Mouse (Mus musculus) heart, adult 2 months (tissue): Measurements from ENCODE around the gene Akt3. TPM values are rescaled to one million over a fixed set of nuclear protein-coding genes. Genes with fewer than 3 reads are reported as not detected.

Source experiments
- DNase-seq, 2 experiments: peaks; one replicate each; pipeline ENCODE4 v3.0.0; 2021
- H3K27ac ChIP-seq: fragments of 200-600 bp; 2 replicates; pipeline ENCODE4 v1.8.1; 2022
- H3K27me3 ChIP-seq: fragments of 200-500 bp; 2 replicates; pipeline ENCODE4 v1.6.1; 2012; ENCODE audit warnings: mild to moderate bottlenecking, low read length, inconsistent platforms, mixed read lengths; ENCODE audit not compliant: control insufficient read depth, insufficient read depth
- H3K36me3 ChIP-seq: fragments of 200-500 bp; 2 replicates; pipeline ENCODE4 v1.6.1; 2012; ENCODE audit warnings: low read length, inconsistent platforms; ENCODE audit not compliant: control insufficient read depth, insufficient read depth
- H3K4me1 ChIP-seq: fragments of 200-500 bp; 2 replicates; pipeline ENCODE4 v1.6.1; 2011; ENCODE audit warnings: low read length; ENCODE audit not compliant: control insufficient read depth, insufficient read depth
- H3K4me3 ChIP-seq: fragments of 200-600 bp; 2 replicates; pipeline ENCODE4 v1.8.1; 2022
- H3K79me2 ChIP-seq: fragments of 200-500 bp; replicated peaks from 2 replicates; pipeline ENCODE4 v1.6.1; 2012; ENCODE audit warnings: mild to moderate bottlenecking, inconsistent platforms, low read length, moderate library complexity, mixed read lengths; ENCODE audit not compliant: control insufficient read depth, insufficient read depth
- H3K9ac ChIP-seq: fragments of 200-500 bp; 2 replicates; pipeline ENCODE4 v1.6.1; 2012; ENCODE audit warnings: low read depth, mild to moderate bottlenecking, control low read depth, inconsistent platforms, low read length, mixed read lengths
- CTCF ChIP-seq: fragments of 200-600 bp; IDR thresholded peaks from 2 replicates; pipeline ENCODE4 v1.8.1; 2022; ENCODE audit warnings: antibody characterized with exemption, mild to moderate bottlenecking, moderate library complexity
- EP300 ChIP-seq: fragments of 200-500 bp; IDR thresholded peaks from 2 replicates; pipeline ENCODE4 v1.6.1; 2011; ENCODE audit warnings: low read depth, low read length, control low read depth; ENCODE audit not compliant: insufficient read depth
- POLR2A ChIP-seq: fragments of 200-500 bp; IDR thresholded peaks from 2 replicates; pipeline ENCODE4 v1.6.1; 2011; ENCODE audit warnings: mild to moderate bottlenecking, low read depth, low read length, control low read depth; ENCODE audit not compliant: insufficient read depth
- WGBS: fragments of 180-500 bp; shearing (Covaris S2); methylation state at CpG from one replicate; pipeline ENCODE4 v1.1.7; 2018; 5-methylcytosine and 5-hydroxymethylcytosine counted together
- intact Hi-C: fragments of 180-260 bp; cut with DNase I; formaldehyde crosslinking; loops from one replicate; pipeline ENCODE4 v1.15.1; 2025
- polyA plus RNA-seq: library from polyadenylated mRNA; depleted of rRNA; stranded (reverse); fragments of >200 nt; gene quantifications from 2 replicates; pipeline ENCODE4 v1.2.3, GENCODE M21; 2012
- total RNA-seq, 2 experiments: library from RNA; stranded (reverse); gene quantifications; 2 replicates each; pipeline ENCODE4 v1.2.3; 2021

The Akt3 gene
- total and polyA plus RNA-seq, 3 experiments, result 4.8 to 20.2 (median 20.0) TPM

DNA sequence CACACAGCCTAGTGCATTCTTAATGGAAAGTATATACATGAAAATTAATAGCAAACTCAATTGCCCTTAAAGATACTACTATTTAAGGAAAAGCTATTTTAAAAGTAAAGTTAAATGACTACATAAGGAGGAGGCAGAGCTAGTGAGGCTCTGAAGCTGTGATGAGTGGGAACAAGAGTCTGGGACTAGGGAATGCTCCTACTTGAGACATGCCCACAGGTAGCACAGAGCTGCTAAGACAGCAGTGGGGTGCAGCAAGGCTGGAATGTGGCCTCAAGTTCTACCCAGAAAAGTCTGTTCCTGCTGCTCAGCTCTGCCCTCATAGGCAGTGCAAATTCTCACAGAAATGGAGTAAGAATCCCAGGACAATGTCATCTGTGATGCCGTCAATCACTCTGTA is 226.8 kb downstream of the Akt3 start:
- TF ChIP-seq EP300 (no peak), CTCF (no peak), POLR2A (no peak)
- Histone ChIP-seq H3K9ac (no peak overlapping the region), H3K4me3 (no peak overlapping the region), H3K36me3 (no peaks in the 10 kb centered on the region; the same call in 1 of the 2 replicates), H3K79me2 (no peaks in the 10 kb centered on the region), H3K27ac (no peak overlapping the region), H3K4me1 (peaks cover 1% of the 10 kb centered on the region), H3K27me3 (no peaks in the 10 kb centered on the region)
- intact Hi-C loops, result no loop called here
- WGBS, result 100% methylated on average over 1 of the region's 1 CpGs
- DNase-seq, result no peak

DNA sequence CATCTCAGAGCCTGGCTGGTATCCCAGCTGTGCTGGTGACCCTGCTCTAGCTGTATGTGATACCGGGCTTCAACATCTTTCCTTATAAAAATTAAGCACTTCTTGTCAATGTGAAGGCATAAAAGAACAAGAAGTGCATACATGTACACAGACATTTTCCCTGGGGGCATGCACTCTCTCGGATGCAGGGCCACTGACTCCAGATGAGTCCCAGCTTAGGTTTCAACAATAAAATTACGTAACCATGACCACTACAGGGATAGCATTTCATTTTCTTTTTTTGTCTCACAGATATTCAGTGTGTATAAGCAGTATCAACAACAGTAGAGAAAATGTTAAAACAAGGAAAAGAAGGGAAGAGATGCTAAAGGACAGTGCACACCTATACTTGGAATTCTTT is 227.3 kb downstream of the Akt3 start:
- Histone ChIP-seq H3K36me3 (no peaks in the 10 kb centered on the region; the same call in 1 of the 2 replicates), H3K79me2 (no peaks in the 10 kb centered on the region), H3K9ac (no peak overlapping the region), H3K4me3 (no peak overlapping the region), H3K27me3 (no peaks in the 10 kb centered on the region), H3K27ac (no peak overlapping the region), H3K4me1 (peaks cover 1% of the 10 kb centered on the region)
- intact Hi-C loops, result no loop called here
- DNase-seq, result no peak
- 77% methylated on average over 3 of the region's 3 CpGs for WGBS
- TF ChIP-seq CTCF (no peak), EP300 (no peak), POLR2A (no peak)

DNA sequence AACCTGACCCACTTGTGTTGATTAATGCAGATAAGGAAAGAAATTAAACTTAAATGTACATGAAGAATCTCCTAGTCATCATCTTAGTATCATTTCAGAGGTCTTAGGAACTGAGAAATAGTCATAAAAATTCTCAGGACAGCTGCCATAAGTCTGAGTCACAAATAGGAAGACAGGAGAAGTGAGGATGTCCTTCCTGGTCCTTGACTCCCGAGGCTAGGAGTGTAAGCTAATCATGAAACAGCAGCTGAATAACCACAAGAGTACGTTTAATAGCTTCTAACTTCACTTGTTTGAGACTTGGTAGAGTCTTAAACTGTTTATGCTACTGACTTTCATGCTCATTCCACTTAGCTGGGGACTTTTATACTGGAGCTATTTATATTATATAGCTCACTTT is 229.0 kb downstream of the Akt3 start:
- H3K27ac ChIP-seq, result no peak overlapping the region
- TF ChIP-seq POLR2A (no peak), EP300 (no peak), CTCF (no peak)
- H3K79me2 ChIP-seq, result no peaks in the 10 kb centered on the region
- no peaks in the 10 kb centered on the region for H3K27me3 ChIP-seq
- DNase-seq, result no peak
- H3K4me1 ChIP-seq, result peaks cover 1% of the 10 kb centered on the region
- H3K36me3 ChIP-seq, result no peaks in the 10 kb centered on the region; the same call in 1 of the 2 replicates
- intact Hi-C loops, result no loop called here
- H3K4me3 ChIP-seq, result no peak overlapping the region
- no peak overlapping the region for H3K9ac ChIP-seq
- 41% methylated on average over 2 of the region's 2 CpGs for whole genome bisulfite sequencing

DNA sequence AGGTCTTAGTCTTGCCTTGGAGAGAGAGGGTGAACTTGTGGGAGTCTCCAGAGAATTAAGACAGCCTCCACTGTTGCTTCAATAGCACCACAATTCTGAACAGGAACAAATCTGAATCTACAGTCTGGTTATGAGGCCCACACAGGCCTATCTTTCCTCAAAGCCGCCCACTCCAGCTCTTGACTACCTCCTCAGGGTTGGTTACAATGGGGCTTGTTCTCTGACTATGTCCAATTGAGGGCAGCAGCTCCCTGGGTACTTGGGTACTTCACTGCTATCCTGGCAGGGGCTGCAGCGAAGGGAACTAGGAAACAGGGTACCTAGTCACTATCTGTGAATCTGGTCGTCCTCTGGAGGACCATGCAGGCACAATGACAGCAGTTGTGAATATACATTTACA is 230.3 kb downstream of the Akt3 start:
- TF ChIP-seq CTCF, result no peak
- TF ChIP-seq EP300, result no peak
- no peak for TF ChIP-seq POLR2A
- Histone ChIP-seq H3K4me3 (no peak overlapping the region), H3K36me3 (no peaks in the 10 kb centered on the region; the same call in 1 of the 2 replicates), H3K27me3 (no peaks in the 10 kb centered on the region), H3K9ac (no peak overlapping the region), H3K27ac (no peak overlapping the region), H3K79me2 (no peaks in the 10 kb centered on the region), H3K4me1 (peaks cover 1% of the 10 kb centered on the region)
- WGBS, result 88% methylated on average over 3 of the region's 3 CpGs
- DNase-seq, result no peak
- intact Hi-C loops, result no loop called here

DNA sequence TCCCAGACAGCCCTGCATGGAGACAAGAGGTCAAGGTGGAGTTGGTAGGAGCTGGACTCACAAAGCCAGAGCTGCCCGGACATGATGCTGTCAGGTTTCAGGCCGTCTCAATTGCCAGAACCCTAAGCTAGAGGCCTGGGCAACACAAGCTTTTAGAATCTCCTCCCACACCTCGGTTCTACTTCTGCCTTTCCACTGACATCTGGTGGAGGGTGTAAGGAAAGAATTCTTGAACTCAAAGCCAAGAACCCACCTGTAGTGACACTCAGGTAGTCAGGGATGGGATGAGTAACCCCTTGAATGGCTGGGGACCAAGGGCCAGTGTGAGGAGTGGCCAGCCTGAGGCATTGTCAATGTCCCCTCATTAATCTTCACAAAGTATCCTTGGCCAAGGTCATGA is 235.3 kb downstream of the Akt3 start:
- H3K27ac ChIP-seq, result no peak overlapping the region
- DNase-seq, result no peak
- WGBS, result 68% methylated on average over 3 of the region's 3 CpGs
- H3K4me1 ChIP-seq, result peaks cover 1% of the 10 kb centered on the region
- intact Hi-C loops, result no loop called here
- H3K9ac ChIP-seq, result no peak overlapping the region
- no peak for TF ChIP-seq EP300
- TF ChIP-seq CTCF, result no peak
- no peak for TF ChIP-seq POLR2A
- no peaks in the 10 kb centered on the region for H3K27me3 ChIP-seq
- H3K4me3 ChIP-seq, result no peak overlapping the region
- H3K79me2 ChIP-seq, result no peaks in the 10 kb centered on the region
- H3K36me3 ChIP-seq, result no peaks in the 10 kb centered on the region

DNA sequence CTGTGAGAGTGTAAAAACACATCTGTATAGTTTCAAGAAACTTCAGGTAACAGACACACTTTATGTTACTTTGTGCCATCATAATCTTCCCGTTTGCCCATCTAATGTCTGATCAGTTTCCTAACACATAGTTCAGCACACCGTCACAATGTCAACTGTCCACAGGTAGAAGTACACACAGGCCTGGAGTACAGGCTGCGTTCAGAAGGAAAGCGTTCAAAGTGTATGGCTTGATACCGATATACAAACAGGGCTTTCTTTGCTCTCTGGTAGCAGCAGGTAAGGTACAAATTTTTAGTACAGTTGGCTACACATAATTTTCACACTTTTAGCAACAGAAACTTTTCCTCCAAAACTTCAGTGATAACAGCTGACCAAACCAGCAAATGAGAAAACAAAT is 238.3 kb downstream of the Akt3 start:
- Histone ChIP-seq H3K79me2 (no peaks in the 10 kb centered on the region), H3K4me1 (peaks cover 5% of the 10 kb centered on the region), H3K27me3 (no peaks in the 10 kb centered on the region), H3K36me3 (no peaks in the 10 kb centered on the region), H3K27ac (no peak overlapping the region), H3K9ac (no peak overlapping the region), H3K4me3 (no peak overlapping the region)
- DNase-seq, result no peak
- WGBS, result 95% methylated on average over 5 of the region's 5 CpGs
- intact Hi-C loops, result no loop called here
- TF ChIP-seq EP300 (no peak), POLR2A (no peak), CTCF (no peak)
